Mouse (Mus musculus): ENCODE results near the gene Serpini1. TPM values are rescaled to one million over a fixed set of nuclear protein-coding genes. Genes with fewer than 3 reads are reported as not detected.

The Serpini1 gene
- 6.9 and 7.6 TPM in 2 replicates for polyA plus RNA-seq (2016; fragmentation: Nextera tagmentation; extraction: Ambion mirVana)

DNA sequence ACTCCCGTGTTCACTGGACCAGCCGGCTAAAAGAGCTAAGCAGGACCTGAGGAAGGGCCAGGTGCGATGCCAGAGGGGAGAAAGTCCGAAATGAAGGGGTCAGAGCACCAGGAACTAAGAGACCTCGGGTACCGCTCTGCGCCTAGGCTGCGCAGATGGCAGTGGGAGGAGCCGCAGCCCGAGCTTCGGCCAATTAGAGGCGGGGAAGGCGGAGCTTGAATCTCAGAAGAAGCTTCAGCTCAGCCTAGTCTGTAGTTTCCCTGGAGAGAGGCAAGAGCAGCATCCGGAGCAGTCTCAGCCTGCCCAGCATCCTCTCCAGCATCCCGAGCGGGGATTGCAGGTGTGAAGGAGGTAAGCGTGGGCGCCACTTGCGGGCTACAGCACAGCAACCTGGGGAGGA lies at the start of gene Serpini1:
Serpini1 (plus strand) TSS at position 256 of the 400 bp plus-strand sequence.
- peak within 1 kb of the TSS; percentile 83 for H3K4me2 ChIP-seq
- H3K27ac ChIP-seq: peak within 1 kb of the TSS; percentile 74
- peaks cover 10% of the 10 kb centered on the region for H3K4me1 ChIP-seq (replicated peaks)
- no peaks in the 10 kb centered on the region for H3K9me3 ChIP-seq
- H3K4me3 ChIP-seq (replicated peaks): peak within 1 kb of the TSS; percentile 93
- peak within 1 kb of the TSS; percentile 87 for H3K9ac ChIP-seq (replicated peaks)
- WGBS: under 1% methylated on average over 19 of the region's 19 CpGs
- no peaks in the 10 kb centered on the region for H3K36me3 ChIP-seq
- H3K27me3 ChIP-seq: no peaks in the 10 kb centered on the region
- peak; percentile 93 for ATAC-seq (ENCODE audit: insufficient number of reproducible peaks, insufficient read depth, low FRiP score, low TSS enrichment, low read depth)

DNA sequence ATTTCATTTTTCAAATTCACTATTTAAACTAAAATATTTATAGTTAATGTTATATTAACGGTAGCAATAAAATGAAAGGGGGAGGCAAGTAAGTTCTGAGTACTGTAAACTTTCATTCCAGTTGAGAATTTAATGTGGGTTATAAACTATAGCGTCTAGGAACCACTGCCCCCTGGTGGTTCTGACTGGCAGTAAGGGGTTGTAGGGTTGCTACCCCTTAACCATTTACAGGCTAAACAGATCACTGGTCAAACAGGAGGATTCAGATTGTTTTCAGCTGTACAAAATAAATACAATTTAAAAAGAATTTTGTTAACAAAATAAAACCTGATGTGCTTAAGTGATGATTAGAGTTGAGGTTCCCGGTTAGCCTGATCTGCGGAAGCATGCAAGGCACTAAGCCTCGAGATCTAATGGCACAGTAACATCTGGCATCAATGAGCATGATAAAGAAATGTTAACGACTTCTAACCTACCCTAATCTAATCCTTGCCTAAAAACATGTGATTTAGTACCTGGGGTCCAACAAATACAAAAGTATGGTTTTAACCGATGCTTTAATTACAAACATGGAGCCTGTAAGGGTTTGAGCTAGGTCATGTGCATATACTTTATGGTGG lies 39.6 kb upstream of the Serpini1 start:
- no peak overlapping the region for H3K4me2 ChIP-seq
- H3K36me3 ChIP-seq: peaks cover 39% of the 10 kb centered on the region
- H3K9ac ChIP-seq (replicated peaks): no peak overlapping the region
- ATAC-seq (ENCODE audit: insufficient number of reproducible peaks, insufficient read depth, low FRiP score, low TSS enrichment, low read depth): no peak
- no peak overlapping the region for H3K4me3 ChIP-seq (replicated peaks)
- no peaks in the 10 kb centered on the region for H3K9me3 ChIP-seq
- WGBS: 35% methylated on average over 7 of the region's 7 CpGs
- H3K27ac ChIP-seq: no peak overlapping the region
- H3K27me3 ChIP-seq: no peaks in the 10 kb centered on the region
- no peaks in the 10 kb centered on the region for H3K4me1 ChIP-seq (replicated peaks)

DNA sequence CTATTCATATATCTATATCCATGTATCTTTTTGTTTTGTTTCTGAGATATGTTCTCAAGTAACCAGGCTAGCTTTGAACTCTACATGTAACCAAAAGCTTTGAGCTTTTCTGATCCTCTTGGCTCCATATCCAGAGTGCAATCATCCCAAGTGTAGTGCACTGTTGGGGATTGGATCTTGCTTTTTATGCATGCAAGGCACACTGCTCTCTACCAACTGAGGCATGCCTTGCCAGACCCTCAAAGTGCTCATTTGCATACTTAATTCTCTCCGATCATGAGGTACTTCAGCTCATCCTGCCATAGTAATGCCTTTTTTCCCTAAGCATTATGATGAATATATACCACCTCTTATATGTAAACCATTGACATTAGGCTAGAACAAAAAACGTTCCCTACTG lies 36.0 kb upstream of the Serpini1 start:
- Histone ChIP-seq H3K4me1 (replicated peaks) (no peaks in the 10 kb centered on the region), H3K36me3 (peaks cover 43% of the 10 kb centered on the region), H3K9ac (replicated peaks) (no peak overlapping the region), H3K9me3 (no peaks in the 10 kb centered on the region), H3K27me3 (no peaks in the 10 kb centered on the region), H3K4me2 (no peak overlapping the region), H3K4me3 (replicated peaks) (no peak overlapping the region), H3K27ac (no peak overlapping the region)
- WGBS: 84% methylated on average over 2 of the region's 2 CpGs
- no peak for ATAC-seq (ENCODE audit: insufficient number of reproducible peaks, insufficient read depth, low FRiP score, low TSS enrichment, low read depth)

DNA sequence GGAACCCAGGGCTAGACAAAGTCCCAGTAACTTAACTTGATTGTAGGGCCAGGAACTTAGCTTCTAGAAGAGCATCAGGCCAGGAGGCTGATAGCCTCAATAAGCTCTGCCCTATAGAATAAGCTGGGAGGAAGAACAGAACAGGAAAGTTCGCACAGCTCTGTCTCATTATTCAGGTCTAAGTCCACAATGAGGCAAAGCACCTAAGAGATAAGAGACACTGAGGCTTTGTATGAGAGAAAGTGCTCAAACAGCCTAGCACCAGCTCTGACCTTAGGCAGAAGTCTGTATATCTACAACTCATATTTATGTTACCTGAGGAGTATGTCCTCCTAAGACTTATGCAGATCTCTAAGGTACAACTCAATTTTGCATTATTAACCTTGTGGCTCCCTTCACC lies 34.8 kb upstream of the Serpini1 start:
- Histone ChIP-seq H3K4me1 (replicated peaks) (no peaks in the 10 kb centered on the region), H3K27me3 (no peaks in the 10 kb centered on the region), H3K9me3 (no peaks in the 10 kb centered on the region), H3K27ac (no peak overlapping the region), H3K4me2 (no peak overlapping the region), H3K9ac (replicated peaks) (no peak overlapping the region), H3K36me3 (peaks cover 53% of the 10 kb centered on the region), H3K4me3 (replicated peaks) (no peak overlapping the region)
- ATAC-seq (ENCODE audit: insufficient number of reproducible peaks, insufficient read depth, low FRiP score, low TSS enrichment, low read depth): no peak
- WGBS: 89% methylated on average over 1 of the region's 1 CpGs

DNA sequence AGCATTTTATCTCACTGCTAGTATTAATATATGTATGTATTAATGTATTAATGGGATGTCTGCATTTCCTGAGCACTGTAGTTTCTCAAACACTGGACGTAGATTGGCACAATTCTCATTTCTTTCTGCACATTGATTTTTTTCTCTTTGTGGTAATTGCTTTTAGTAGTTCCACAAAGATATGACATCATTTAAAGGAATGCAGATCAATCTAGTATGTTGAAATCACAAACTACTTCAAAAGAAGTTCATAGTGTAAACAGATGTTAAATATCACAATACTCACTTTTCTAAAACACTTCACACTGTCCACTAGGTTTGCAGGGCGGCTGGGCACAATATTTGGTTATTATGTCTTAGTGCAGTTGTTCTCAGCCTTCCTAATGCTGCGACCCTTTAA lies 26.3 kb upstream of the Serpini1 start:
- Histone ChIP-seq H3K27ac (no peak overlapping the region), H3K36me3 (peaks cover 22% of the 10 kb centered on the region), H3K4me2 (no peak overlapping the region), H3K9me3 (no peaks in the 10 kb centered on the region), H3K4me3 (replicated peaks) (no peak overlapping the region), H3K9ac (replicated peaks) (no peak overlapping the region), H3K4me1 (replicated peaks) (no peaks in the 10 kb centered on the region), H3K27me3 (no peaks in the 10 kb centered on the region)
- 90% methylated on average over 3 of the region's 3 CpGs for WGBS
- ATAC-seq (ENCODE audit: insufficient number of reproducible peaks, insufficient read depth, low FRiP score, low TSS enrichment, low read depth): no peak

DNA sequence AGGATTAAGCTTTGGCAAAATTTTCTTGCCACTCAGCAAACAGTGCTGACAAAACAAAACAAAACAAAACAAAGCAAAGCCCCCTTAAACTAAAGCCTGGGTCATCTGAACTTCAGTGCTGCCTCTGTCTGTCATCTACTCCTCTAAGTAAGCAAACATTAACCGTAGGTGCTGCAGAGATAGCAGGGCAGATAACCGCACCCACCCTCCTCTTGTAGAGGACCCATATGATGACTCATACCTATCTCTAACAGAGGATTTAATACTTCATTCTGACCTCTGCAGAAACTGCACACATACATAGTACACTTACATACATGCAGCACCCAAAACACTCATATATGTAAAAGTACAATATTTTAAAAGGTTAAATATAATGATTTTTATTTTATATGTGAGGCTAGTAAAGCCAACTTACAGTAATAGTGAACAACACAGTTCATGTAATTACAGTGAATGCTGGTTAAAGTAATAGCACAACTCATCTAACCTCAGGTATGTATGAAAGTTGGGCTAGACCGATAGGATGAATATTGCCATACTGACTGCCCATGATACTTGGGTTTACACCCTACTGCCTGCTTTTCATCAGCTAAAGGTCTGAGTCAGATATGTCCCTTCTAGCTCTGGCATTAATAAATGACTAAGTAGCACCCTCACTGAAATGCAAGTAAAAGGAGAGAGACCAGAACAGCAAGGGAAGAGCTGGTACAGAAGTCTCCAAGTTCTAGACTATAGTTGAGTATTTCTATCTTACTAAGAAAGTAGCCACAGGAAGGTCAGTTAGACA lies 23.1 kb upstream of the Serpini1 start:
- H3K27me3 ChIP-seq: no peaks in the 10 kb centered on the region
- WGBS: 75% methylated on average over 3 of the region's 3 CpGs
- H3K9me3 ChIP-seq: no peaks in the 10 kb centered on the region
- no peaks in the 10 kb centered on the region for H3K4me1 ChIP-seq (replicated peaks)
- no peak overlapping the region for H3K4me3 ChIP-seq (replicated peaks)
- H3K4me2 ChIP-seq: no peak overlapping the region
- ATAC-seq (ENCODE audit: insufficient number of reproducible peaks, insufficient read depth, low FRiP score, low TSS enrichment, low read depth): no peak
- H3K36me3 ChIP-seq: peaks cover 20% of the 10 kb centered on the region
- no peak overlapping the region for H3K27ac ChIP-seq
- H3K9ac ChIP-seq (replicated peaks): no peak overlapping the region

- Histone ChIP-seq H3K27ac (no peak overlapping the region), H3K36me3 (peaks cover 26% of the 10 kb centered on the region), H3K4me2 (no peak overlapping the region), H3K9ac (replicated peaks) (no peak overlapping the region), H3K4me3 (replicated peaks) (no peak overlapping the region), H3K27me3 (no peaks in the 10 kb centered on the region), H3K4me1 (replicated peaks) (no peaks in the 10 kb centered on the region), H3K9me3 (no peaks in the 10 kb centered on the region)
- ATAC-seq (ENCODE audit: insufficient number of reproducible peaks, insufficient read depth, low FRiP score, low TSS enrichment, low read depth): no peak
- WGBS: 88% methylated on average over 4 of the region's 4 CpGs
These were observed 16.1 kb upstream of the Serpini1 start for GRCm38 (mm10) chr3:75541259-75541658.

DNA sequence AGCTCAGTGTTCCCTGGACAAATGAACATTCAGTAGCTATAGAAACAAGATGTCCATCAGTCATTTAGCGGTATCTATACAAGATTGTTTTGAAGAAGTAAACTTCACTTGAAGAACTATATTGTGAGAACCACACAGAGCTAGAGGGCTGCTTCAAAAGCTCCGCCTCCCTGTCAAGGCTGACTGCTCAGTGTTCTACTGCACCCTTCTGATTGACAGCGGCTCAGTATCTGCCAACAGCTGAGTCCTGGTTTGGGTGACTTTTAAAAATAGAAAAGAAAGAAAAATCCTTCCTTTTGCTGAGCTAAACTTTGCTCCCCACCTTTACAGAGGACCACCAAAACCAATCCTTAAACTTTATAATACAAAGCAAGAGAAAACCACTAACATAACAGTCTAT lies 14.5 kb upstream of the Serpini1 start:
- no peak overlapping the region for H3K9ac ChIP-seq (replicated peaks)
- no peaks in the 10 kb centered on the region for H3K27me3 ChIP-seq
- H3K4me3 ChIP-seq (replicated peaks): no peak overlapping the region
- H3K27ac ChIP-seq: no peak overlapping the region
- 87% methylated on average over 3 of the region's 3 CpGs for WGBS
- H3K4me2 ChIP-seq: no peak overlapping the region
- no peak for ATAC-seq (ENCODE audit: insufficient number of reproducible peaks, insufficient read depth, low FRiP score, low TSS enrichment, low read depth)
- no peaks in the 10 kb centered on the region for H3K9me3 ChIP-seq
- H3K4me1 ChIP-seq (replicated peaks): no peaks in the 10 kb centered on the region
- H3K36me3 ChIP-seq: peaks cover 14% of the 10 kb centered on the region; the same call in 1 of the 2 replicates

- H3K4me3 ChIP-seq (replicated peaks): no peak overlapping the region
- H3K4me1 ChIP-seq (replicated peaks): no peaks in the 10 kb centered on the region
- ATAC-seq (ENCODE audit: insufficient number of reproducible peaks, insufficient read depth, low FRiP score, low TSS enrichment, low read depth): no peak
- peaks cover 5% of the 10 kb centered on the region; the same call in 1 of the 2 replicates for H3K36me3 ChIP-seq
- no peak overlapping the region for H3K27ac ChIP-seq
- no peaks in the 10 kb centered on the region for H3K27me3 ChIP-seq
- H3K4me2 ChIP-seq: no peak overlapping the region
- 88% methylated on average over 1 of the region's 1 CpGs for WGBS
- H3K9ac ChIP-seq (replicated peaks): no peak overlapping the region
- H3K9me3 ChIP-seq: no peaks in the 10 kb centered on the region
These were observed 13.1 kb upstream of the Serpini1 start for GRCm38 (mm10) chr3:75544287-75544686.

GRCm38 (mm10) chr3:75551248-75551647 lies 6.1 kb upstream of the Serpini1 start:
- no peak overlapping the region for H3K4me2 ChIP-seq
- no peak for ATAC-seq (ENCODE audit: insufficient number of reproducible peaks, insufficient read depth, low FRiP score, low TSS enrichment, low read depth)
- H3K9ac ChIP-seq (replicated peaks): no peak overlapping the region
- no peak overlapping the region for H3K4me3 ChIP-seq (replicated peaks)
- H3K27ac ChIP-seq: no peak overlapping the region
- peaks cover 6% of the 10 kb centered on the region for H3K4me1 ChIP-seq (replicated peaks)
- H3K36me3 ChIP-seq: no peaks in the 10 kb centered on the region
- H3K27me3 ChIP-seq: no peaks in the 10 kb centered on the region
- no peaks in the 10 kb centered on the region for H3K9me3 ChIP-seq

DNA sequence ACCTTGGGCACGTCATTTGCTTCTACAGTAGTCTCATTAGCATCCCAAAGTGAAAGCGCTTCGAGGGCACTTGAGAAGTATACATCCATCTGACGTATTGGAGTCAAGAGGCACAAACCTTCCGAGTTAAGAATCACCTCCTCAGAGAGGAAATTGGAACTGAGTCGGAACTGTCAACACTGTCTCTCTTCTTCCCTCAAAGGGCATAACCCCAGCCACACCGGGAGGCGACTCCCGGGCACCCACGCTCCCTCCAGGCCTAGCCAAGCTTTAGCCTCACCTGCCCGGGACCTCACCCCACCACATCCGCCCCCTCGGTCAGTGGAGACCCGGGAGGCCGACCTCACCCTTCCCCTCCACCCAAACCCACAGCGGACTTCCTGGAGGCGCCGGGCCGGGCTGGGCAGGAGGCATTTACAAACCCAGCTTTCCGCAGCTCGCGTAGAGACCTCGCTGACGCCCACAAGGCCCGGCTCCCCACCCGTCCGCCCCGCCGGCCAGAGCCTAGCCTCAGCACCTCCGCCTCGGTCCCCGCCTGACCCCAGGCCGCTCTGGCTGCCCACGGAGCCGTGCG lies 1.1 kb upstream of the Serpini1 start:
- peak overlapping the region; percentile 59 for H3K27ac ChIP-seq
- ATAC-seq (ENCODE audit: insufficient number of reproducible peaks, insufficient read depth, low FRiP score, low TSS enrichment, low read depth): peak; percentile 10
- H3K4me3 ChIP-seq (replicated peaks): peak overlapping the region; percentile 93
- H3K9ac ChIP-seq (replicated peaks): peak overlapping the region; percentile 87
- WGBS: under 1% methylated on average over 36 of the region's 36 CpGs
- H3K4me2 ChIP-seq: peak overlapping the region; percentile 83
- no peaks in the 10 kb centered on the region for H3K36me3 ChIP-seq
- H3K27me3 ChIP-seq: no peaks in the 10 kb centered on the region
- H3K4me1 ChIP-seq (replicated peaks): peaks cover 10% of the 10 kb centered on the region
- H3K9me3 ChIP-seq: no peaks in the 10 kb centered on the region

Data from limb, embryonic 12.5 days (tissue).